Mouse (Mus musculus) embryonic stem cell, embryonic (primary cell): ENCODE measurements around the gene Tescl.

Source experiments
- CTCF ChIA-PET, 4 experiments: fragments of 300-600 bp in 2 of 4; fragments of 350-600 bp in 2 of 4; sonication (Branson Sonifier 250); formaldehyde crosslinking; loops; one replicate each; lab custom pipeline; 2022; ENCODE audit warnings: inconsistent platforms in 2 of 4; lab: Charles Lee
- POLR2A ChIA-PET, 4 experiments: fragments of 300-600 bp in 2 of 4; fragments of 350-600 bp in 2 of 4; sonication (Branson Sonifier 250); formaldehyde crosslinking; loops; one replicate each; lab custom pipeline; 2022; ENCODE audit warnings: antibody characterized with exemption in 4 of 4, inconsistent platforms in 1 of 4; lab: Charles Lee

Tescl gene

GRCm38 (mm10) chr7:24296386-24296785 is 37.4 kb downstream of the Tescl start:
- POLR2A ChIA-PET = interaction anchor here in 1 of 4 experiments (0.7 kb wide), 1 partner anchor 78 kb away, joined by 3 read pairs; no protein-coding TSS in a partner anchor
- CTCF ChIA-PET = interaction anchor here in 2 of 4 experiments (0.7 to 1.5 kb wide), 2 partner anchors 9 to 202 kb away, joined by 4 to 6 read pairs; no protein-coding TSS in a partner anchor

GRCm38 (mm10) chr7:24295376-24295775 is 38.4 kb downstream of the Tescl start:
- CTCF ChIA-PET = interaction anchor here in 1 of 4 experiments (1.5 kb wide), 1 partner anchor 8 kb away, joined by 6 read pairs; no protein-coding TSS in a partner anchor
- POLR2A ChIA-PET = no interaction called here

- ChIA-PET CTCF (no interaction called here), POLR2A (no interaction called here)
These were observed 39.0 kb downstream of the Tescl start for GRCm38 (mm10) chr7:24294763-24295162.

- ChIA-PET POLR2A (no interaction called here), CTCF (no interaction called here)
These were observed 40.5 kb downstream of the Tescl start for GRCm38 (mm10) chr7:24293061-24293851.

GRCm38 (mm10) chr7:24291387-24292090 is 42.2 kb downstream of the Tescl start:
- ChIA-PET POLR2A (interaction anchor here in 3 of 4 experiments (0.5 to 1.3 kb wide), 3 partner anchors 21 to 82 kb away, joined by 3 read pairs; partner anchors contain the start of gene Zfp93 (in 1 of the 3)), CTCF (interaction anchor here in 3 of 4 experiments (0.6 to 1.3 kb wide), 4 partner anchors 24 to 167 kb away, joined by 3 to 7 read pairs (median 4); no protein-coding TSS in a partner anchor)

- CTCF ChIA-PET = interaction anchor here in 2 of 4 experiments (0.6 to 0.8 kb wide), 3 partner anchors 9 to 652 kb away, joined by 3 to 4 read pairs (median 3); no protein-coding TSS in a partner anchor
- POLR2A ChIA-PET = interaction anchor here in 2 of 4 experiments (0.6 to 0.9 kb wide), 3 partner anchors 9 to 501 kb away, joined by 3 read pairs; no protein-coding TSS in a partner anchor
These were observed 43.5 kb downstream of the Tescl start for GRCm38 (mm10) chr7:24290106-24290693.

GRCm38 (mm10) chr7:24288512-24288911 is 45.2 kb downstream of the Tescl start:
- POLR2A ChIA-PET = interaction anchor here in 2 of 4 experiments (0.9 to 1.2 kb wide), 2 partner anchors 11 to 21 kb away, joined by 4 to 5 read pairs; no protein-coding TSS in a partner anchor
- CTCF ChIA-PET = interaction anchor here in 1 of 4 experiments (1.2 to 1.3 kb wide), 3 partner anchors 28 to 171 kb away, joined by 3 to 4 read pairs (median 3); no protein-coding TSS in a partner anchor

- CTCF ChIA-PET = interaction anchor here (0.6 to 2.2 kb wide), 31 partner anchors 8 to 201 kb away, joined by 3 to 20 read pairs (median 4); partner anchors contain the start of genes Zfp108 (in 3 of the 4), Zfp61 (in 2 of the 4), Smg9 (in 1 of the 4) and Zfp235 (in 1 of the 4)
- POLR2A ChIA-PET = interaction anchor here in 3 of 4 experiments (0.6 to 1.3 kb wide), 10 partner anchors 12 to 154 kb away, joined by 3 to 5 read pairs (median 4); partner anchors contain the start of genes Zfp108 (in 1 of the 3), Zfp114 (in 1 of the 3) and Zfp235 (in 1 of the 3)
These were observed 46.1 kb downstream of the Tescl start for GRCm38 (mm10) chr7:24287670-24288069.

- ChIA-PET CTCF (interaction anchor here in 2 of 4 experiments (0.6 to 2.2 kb wide), 7 partner anchors 9 to 891 kb away, joined by 3 to 20 read pairs (median 5); no protein-coding TSS in a partner anchor), POLR2A (interaction anchor here in 2 of 4 experiments (1.1 to 1.3 kb wide), 2 partner anchors 33 to 153 kb away, joined by 3 read pairs; partner anchors contain the start of genes Zfp108 (in 1 of the 2) and Zfp235 (in 1 of the 2))
These were observed 46.8 kb downstream of the Tescl start for GRCm38 (mm10) chr7:24286916-24287315.

GRCm38 (mm10) chr7:24286090-24286489 is 47.6 kb downstream of the Tescl start:
- CTCF ChIA-PET = interaction anchor here in 2 of 4 experiments (1.3 to 2.2 kb wide), 2 partner anchors 13 to 133 kb away, joined by 5 to 20 read pairs; no protein-coding TSS in a partner anchor
- POLR2A ChIA-PET = no interaction called here
